Mouse (Mus musculus) lung, postnatal 36 days (tissue): ENCODE measurements around the gene Snai1.

ENCODE experiments used
- DNase-seq: peaks from one replicate; pipeline ENCODE4 v3.0.0; 2022; ENCODE audit warnings: mixed read lengths

Snai1 gene

GRCm38 (mm10) chr2:167519606-167520252, 18.3 kb upstream of the Snai1 start:
- DNase-seq, result no peak

GRCm38 (mm10) chr2:167528278-167528677, 9.7 kb upstream of the Snai1 start:
- no peak for DNase-seq

- DNase-seq, result no peak
Observed at GRCm38 (mm10) chr2:167529935-167530513, 8.0 kb upstream of the Snai1 start.

- no peak for DNase-seq
Observed at GRCm38 (mm10) chr2:167530536-167530935, 7.5 kb upstream of the Snai1 start.

- peak; percentile 64 for DNase-seq
Observed at GRCm38 (mm10) chr2:167532131-167532530, 5.9 kb upstream of the Snai1 start.

- DNase-seq, result no peak
Observed at GRCm38 (mm10) chr2:167533880-167534279, 4.1 kb upstream of the Snai1 start.

- no peak for DNase-seq
Observed at GRCm38 (mm10) chr2:167536320-167536945, 1.6 kb upstream of the Snai1 start.

- DNase-seq, result no peak
Observed at GRCm38 (mm10) chr2:167538671-167539306, 794 bp downstream of the Snai1 start.

GRCm38 (mm10) chr2:167539536-167540476, 1.8 kb downstream of the Snai1 start:
- no peak for DNase-seq

GRCm38 (mm10) chr2:167540477-167541110, 2.6 kb downstream of the Snai1 start:
- no peak for DNase-seq

- DNase-seq, result no peak
Observed at GRCm38 (mm10) chr2:167541324-167541723, 3.3 kb downstream of the Snai1 start.

- no peak for DNase-seq
Observed at GRCm38 (mm10) chr2:167541761-167542160, 3.8 kb downstream of the Snai1 start.

- no peak for DNase-seq
Observed at GRCm38 (mm10) chr2:167542361-167542760, 4.4 kb downstream of the Snai1 start.

- peak; percentile 79 for DNase-seq
Observed at GRCm38 (mm10) chr2:167543121-167544003, 5.4 kb downstream of the Snai1 start.

GRCm38 (mm10) chr2:167544004-167544356, 6.0 kb downstream of the Snai1 start:
- peak; percentile 78 for DNase-seq

GRCm38 (mm10) chr2:167544456-167544855, 6.5 kb downstream of the Snai1 start:
- no peak for DNase-seq

- no peak for DNase-seq
Observed at GRCm38 (mm10) chr2:167546447-167547195, 8.6 kb downstream of the Snai1 start.

- no peak for DNase-seq
Observed at GRCm38 (mm10) chr2:167547444-167547843, 9.4 kb downstream of the Snai1 start.

- DNase-seq, result no peak
Observed at GRCm38 (mm10) chr2:167548961-167549360, 11.0 kb downstream of the Snai1 start.

GRCm38 (mm10) chr2:167550341-167550854, 12.4 kb downstream of the Snai1 start:
- DNase-seq, result no peak
